Mouse (Mus musculus): Measurements from ENCODE around the gene Lypd6b. TPM values are rescaled to one million over a fixed set of nuclear protein-coding genes. Genes with fewer than 3 reads are reported as not detected.
A peak's percentile ranks its signal among the peaks of the same experiment; 100 is the strongest.

The Lypd6b gene
- polyA plus RNA-seq, 1 experiment: 1.5 TPM

DNA sequence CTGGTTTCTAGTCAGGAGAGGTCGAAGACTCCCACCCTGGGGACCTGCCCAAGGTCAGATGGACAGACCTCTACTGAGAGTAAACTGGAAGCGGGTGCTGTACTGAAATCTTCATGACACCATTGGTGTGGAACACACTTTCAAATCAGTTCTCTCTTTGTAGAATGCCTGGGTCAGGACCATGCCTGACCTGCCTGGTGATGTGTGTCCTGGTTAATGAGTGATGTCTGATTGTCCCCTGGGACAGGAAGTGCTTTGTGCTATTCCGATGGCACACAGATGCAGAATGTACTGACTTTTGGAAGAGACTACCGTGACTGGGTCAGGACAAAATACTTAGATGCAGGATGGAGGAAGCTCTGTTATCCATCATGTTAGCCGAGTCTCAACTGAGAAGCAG lies 17.0 kb upstream of the Lypd6b start:
- no peaks in the 10 kb centered on the region for H3K36me3 ChIP-seq (ENCODE audit: control insufficient read depth, insufficient read depth, low read length)
- DNase-seq: peak; percentile 66
- no peak overlapping the region for H3K4me3 ChIP-seq (ENCODE audit: insufficient read depth, low read depth, low read length)
- WGBS: 47% methylated on average over 5 of the region's 5 CpGs
- H3K4me1 ChIP-seq (ENCODE audit: control insufficient read depth, insufficient read depth, low read length): peaks cover 12% of the 10 kb centered on the region
- H3K27me3 ChIP-seq (replicated peaks; ENCODE audit: control insufficient read depth, insufficient read depth, low read length): no peaks in the 10 kb centered on the region
- H3K27ac ChIP-seq (ENCODE audit: insufficient read depth, low read depth, low read length): no peak overlapping the region
- no peak for TF ChIP-seq CTCF (conservative IDR thresholded peaks at IDR 0.05; ENCODE audit: insufficient read depth, insufficient read length, low read depth, low read length)
- no peak for TF ChIP-seq POLR2A (IDR thresholded peaks at IDR 0.05; ENCODE audit: low read depth, low read length)

DNA sequence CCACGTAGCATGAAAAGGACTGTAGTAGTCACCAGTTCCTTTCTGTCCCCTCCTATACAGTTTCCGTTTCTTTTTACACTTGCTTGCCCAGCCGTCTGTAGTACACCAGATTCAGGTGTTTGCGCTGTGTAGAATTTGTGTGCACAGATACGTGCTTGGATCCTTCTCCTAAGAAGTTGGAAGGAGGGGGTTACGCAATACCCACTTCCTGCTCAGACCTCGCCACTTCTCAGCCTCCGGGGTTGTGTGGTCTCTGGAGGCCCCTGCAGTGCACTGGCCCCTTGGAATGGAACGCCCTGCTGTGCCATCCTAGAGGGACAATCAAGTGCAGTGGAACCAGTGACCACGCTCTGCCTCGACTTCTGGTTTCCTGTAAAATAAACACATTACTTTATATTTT lies 16.3 kb upstream of the Lypd6b start:
- Histone ChIP-seq H3K27ac (ENCODE audit: insufficient read depth, low read depth, low read length) (no peak overlapping the region), H3K4me3 (ENCODE audit: insufficient read depth, low read depth, low read length) (no peak overlapping the region), H3K36me3 (ENCODE audit: control insufficient read depth, insufficient read depth, low read length) (no peaks in the 10 kb centered on the region), H3K4me1 (ENCODE audit: control insufficient read depth, insufficient read depth, low read length) (peaks cover 12% of the 10 kb centered on the region), H3K27me3 (replicated peaks; ENCODE audit: control insufficient read depth, insufficient read depth, low read length) (no peaks in the 10 kb centered on the region)
- 74% methylated on average over 11 of the region's 11 CpGs for WGBS
- TF ChIP-seq CTCF (conservative IDR thresholded peaks at IDR 0.05; ENCODE audit: insufficient read depth, insufficient read length, low read depth, low read length) (no peak), POLR2A (IDR thresholded peaks at IDR 0.05; ENCODE audit: low read depth, low read length) (no peak)
- no peak for DNase-seq

GRCm38 (mm10) chr2:49773194-49773931 lies 14.1 kb upstream of the Lypd6b start:
- Histone ChIP-seq H3K36me3 (ENCODE audit: control insufficient read depth, insufficient read depth, low read length) (no peaks in the 10 kb centered on the region), H3K27me3 (replicated peaks; ENCODE audit: control insufficient read depth, insufficient read depth, low read length) (no peaks in the 10 kb centered on the region), H3K4me1 (ENCODE audit: control insufficient read depth, insufficient read depth, low read length) (peaks cover 12% of the 10 kb centered on the region), H3K4me3 (ENCODE audit: insufficient read depth, low read depth, low read length) (no peak overlapping the region), H3K27ac (ENCODE audit: insufficient read depth, low read depth, low read length) (no peak overlapping the region)
- 86% methylated on average over 10 of the region's 10 CpGs for WGBS
- DNase-seq: no peak
- no peak for TF ChIP-seq CTCF (conservative IDR thresholded peaks at IDR 0.05; ENCODE audit: insufficient read depth, insufficient read length, low read depth, low read length)
- TF ChIP-seq POLR2A (IDR thresholded peaks at IDR 0.05; ENCODE audit: low read depth, low read length): no peak

DNA sequence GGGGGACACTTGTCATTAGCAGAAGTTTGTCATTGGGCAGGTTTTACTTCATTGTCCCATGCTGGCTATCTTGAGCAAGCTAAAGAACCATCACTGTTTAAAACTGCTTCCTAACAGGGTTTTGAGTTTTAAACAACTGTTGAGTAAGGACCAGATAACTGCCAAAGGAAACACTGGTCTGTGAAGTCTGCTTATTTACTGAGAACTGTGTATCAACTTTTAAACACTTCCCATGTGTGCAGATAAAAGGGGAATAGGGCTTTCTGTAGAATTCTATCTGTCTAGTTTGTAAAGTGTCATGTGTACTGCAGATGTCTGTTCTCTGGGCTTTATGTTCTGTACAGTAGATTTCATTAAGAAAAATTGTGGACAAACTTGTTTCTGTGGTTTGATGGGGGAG lies 13.3 kb upstream of the Lypd6b start:
- no peaks in the 10 kb centered on the region for H3K27me3 ChIP-seq (replicated peaks; ENCODE audit: control insufficient read depth, insufficient read depth, low read length)
- TF ChIP-seq CTCF (conservative IDR thresholded peaks at IDR 0.05; ENCODE audit: insufficient read depth, insufficient read length, low read depth, low read length): no peak
- TF ChIP-seq POLR2A (IDR thresholded peaks at IDR 0.05; ENCODE audit: low read depth, low read length): no peak
- no peaks in the 10 kb centered on the region for H3K36me3 ChIP-seq (ENCODE audit: control insufficient read depth, insufficient read depth, low read length)
- no peak overlapping the region for H3K4me3 ChIP-seq (ENCODE audit: insufficient read depth, low read depth, low read length)
- H3K27ac ChIP-seq (ENCODE audit: insufficient read depth, low read depth, low read length): no peak overlapping the region
- DNase-seq: no peak
- H3K4me1 ChIP-seq (ENCODE audit: control insufficient read depth, insufficient read depth, low read length): peaks cover 10% of the 10 kb centered on the region

GRCm38 (mm10) chr2:49775187-49775586 lies 12.3 kb upstream of the Lypd6b start:
- Histone ChIP-seq H3K27me3 (replicated peaks; ENCODE audit: control insufficient read depth, insufficient read depth, low read length) (no peaks in the 10 kb centered on the region), H3K27ac (ENCODE audit: insufficient read depth, low read depth, low read length) (no peak overlapping the region), H3K36me3 (ENCODE audit: control insufficient read depth, insufficient read depth, low read length) (no peaks in the 10 kb centered on the region), H3K4me3 (ENCODE audit: insufficient read depth, low read depth, low read length) (no peak overlapping the region), H3K4me1 (ENCODE audit: control insufficient read depth, insufficient read depth, low read length) (peaks cover 3% of the 10 kb centered on the region; the same call in 1 of the 2 replicates)
- TF ChIP-seq POLR2A (IDR thresholded peaks at IDR 0.05; ENCODE audit: low read depth, low read length): no peak
- no peak for TF ChIP-seq CTCF (conservative IDR thresholded peaks at IDR 0.05; ENCODE audit: insufficient read depth, insufficient read length, low read depth, low read length)
- 89% methylated on average over 4 of the region's 4 CpGs for WGBS
- DNase-seq: no peak

- no peak for DNase-seq
- Histone ChIP-seq H3K4me3 (ENCODE audit: insufficient read depth, low read depth, low read length) (no peak overlapping the region), H3K27ac (ENCODE audit: insufficient read depth, low read depth, low read length) (no peak overlapping the region), H3K4me1 (ENCODE audit: control insufficient read depth, insufficient read depth, low read length) (peaks cover 3% of the 10 kb centered on the region; the same call in 1 of the 2 replicates), H3K36me3 (ENCODE audit: control insufficient read depth, insufficient read depth, low read length) (no peaks in the 10 kb centered on the region), H3K27me3 (replicated peaks; ENCODE audit: control insufficient read depth, insufficient read depth, low read length) (no peaks in the 10 kb centered on the region)
- TF ChIP-seq POLR2A (IDR thresholded peaks at IDR 0.05; ENCODE audit: low read depth, low read length) (no peak), CTCF (conservative IDR thresholded peaks at IDR 0.05; ENCODE audit: insufficient read depth, insufficient read length, low read depth, low read length) (no peak)
Observed at GRCm38 (mm10) chr2:49775735-49776134, 11.8 kb upstream of the Lypd6b start.

DNA sequence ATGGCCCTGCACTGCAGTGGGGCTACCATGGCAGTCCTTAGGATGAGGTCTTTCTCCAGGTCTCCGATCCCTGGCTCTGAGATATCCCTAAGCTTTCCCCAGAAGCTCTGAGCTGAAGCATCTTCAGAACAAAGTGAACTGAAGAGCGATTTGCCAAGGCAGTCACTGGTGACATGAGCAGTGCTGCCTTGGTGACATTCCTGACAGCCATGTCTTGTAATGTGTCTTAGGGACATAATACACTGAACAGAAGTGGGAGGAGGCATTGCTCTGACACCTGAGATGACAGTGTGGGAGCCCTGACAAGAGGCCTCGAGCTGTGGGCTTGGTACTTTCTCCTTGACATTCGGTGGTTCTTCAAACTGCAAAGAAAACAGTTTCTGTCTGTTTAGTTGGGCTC lies 11.1 kb upstream of the Lypd6b start:
- 70% methylated on average over 4 of the region's 4 CpGs for WGBS
- H3K36me3 ChIP-seq (ENCODE audit: control insufficient read depth, insufficient read depth, low read length): no peaks in the 10 kb centered on the region
- no peak for DNase-seq
- no peaks in the 10 kb centered on the region for H3K27me3 ChIP-seq (replicated peaks; ENCODE audit: control insufficient read depth, insufficient read depth, low read length)
- TF ChIP-seq POLR2A (IDR thresholded peaks at IDR 0.05; ENCODE audit: low read depth, low read length): no peak
- TF ChIP-seq CTCF (conservative IDR thresholded peaks at IDR 0.05; ENCODE audit: insufficient read depth, insufficient read length, low read depth, low read length): no peak
- no peak overlapping the region for H3K27ac ChIP-seq (ENCODE audit: insufficient read depth, low read depth, low read length)
- H3K4me3 ChIP-seq (ENCODE audit: insufficient read depth, low read depth, low read length): no peak overlapping the region
- peaks cover 3% of the 10 kb centered on the region; the same call in 1 of the 2 replicates for H3K4me1 ChIP-seq (ENCODE audit: control insufficient read depth, insufficient read depth, low read length)

All from kidney, adult 2 months (tissue).